Mouse (Mus musculus): ENCODE measurements around the gene Flt4. TPM values are rescaled to one million over a fixed set of nuclear protein-coding genes. Genes with fewer than 3 reads are reported as not detected.

The Flt4 gene
- polyA plus RNA-seq, 1 experiment = 0.01 TPM

DNA sequence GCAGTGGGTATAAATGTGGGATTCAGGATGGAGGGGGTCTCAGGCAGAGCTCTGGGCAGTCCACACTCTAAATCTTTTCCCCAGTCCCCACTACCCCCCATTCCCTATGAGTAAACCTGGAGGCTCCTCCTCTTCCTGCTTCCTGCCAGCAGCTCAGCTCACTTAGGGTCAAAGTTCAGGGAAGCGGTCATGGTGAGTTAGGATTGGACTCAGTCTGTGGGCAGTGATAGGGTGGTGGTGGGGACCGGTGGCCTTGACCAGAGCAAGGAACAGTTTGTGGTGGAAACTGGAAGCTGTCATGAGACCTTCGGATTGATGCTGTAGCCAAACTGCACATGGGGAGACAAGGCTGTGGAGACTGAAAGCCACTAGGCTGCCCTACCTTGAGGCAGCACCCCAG is 15.1 kb downstream of the Flt4 start:
- no peak for TF ChIP-seq SRF (IDR thresholded peaks at IDR 0.05; ENCODE audit: control insufficient read depth, insufficient read length, low read depth)
- TF ChIP-seq CEBPB (IDR thresholded peaks at IDR 0.05; ENCODE audit: insufficient read depth, poor library complexity, severe bottlenecking) = no peak
- no peaks in the 10 kb centered on the region for H3K27me3 ChIP-seq (ENCODE audit: control insufficient read depth, insufficient read depth, insufficient read length)
- no peak overlapping the region for H3K4me2 ChIP-seq (ENCODE audit: low read depth)
- no peaks in the 10 kb centered on the region for H3K36me3 ChIP-seq (ENCODE audit: control insufficient read depth, insufficient read depth)
- no peak overlapping the region for H3ac ChIP-seq (ENCODE audit: control insufficient read depth, insufficient read length)
- H3K79me2 ChIP-seq (ENCODE audit: control insufficient read depth, insufficient read depth) = no peaks in the 10 kb centered on the region
- no peak overlapping the region for H3K4me3 ChIP-seq

DNA sequence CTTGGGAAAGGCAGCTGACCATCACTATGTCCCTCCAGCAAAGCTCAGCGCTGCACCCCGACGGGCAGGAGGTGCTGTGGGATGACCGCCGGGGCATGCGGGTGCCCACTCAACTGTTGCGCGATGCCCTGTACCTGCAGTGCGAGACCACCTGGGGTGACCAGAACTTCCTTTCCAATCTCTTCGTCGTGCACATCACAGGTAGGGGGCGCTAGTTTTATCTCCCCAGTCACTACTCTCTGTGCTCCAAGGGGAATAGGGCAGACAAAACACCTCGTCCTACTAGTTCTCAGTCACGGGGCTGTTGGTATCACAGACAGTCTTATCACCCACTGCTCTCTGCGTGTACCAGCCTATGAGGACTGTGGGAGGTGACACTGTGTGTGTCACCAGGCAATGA is 16.8 kb downstream of the Flt4 start:
- Histone ChIP-seq H3ac (ENCODE audit: control insufficient read depth, insufficient read length) (no peak overlapping the region), H3K36me3 (ENCODE audit: control insufficient read depth, insufficient read depth) (no peaks in the 10 kb centered on the region), H3K4me3 (no peak overlapping the region), H3K79me2 (ENCODE audit: control insufficient read depth, insufficient read depth) (no peaks in the 10 kb centered on the region), H3K27me3 (ENCODE audit: control insufficient read depth, insufficient read depth, insufficient read length) (peaks cover 5% of the 10 kb centered on the region), H3K4me2 (ENCODE audit: low read depth) (no peak overlapping the region)
- TF ChIP-seq POLR2AphosphoS2 (IDR thresholded peaks at IDR 0.05; ENCODE audit: insufficient read length, low read depth) (no peak), CEBPB (IDR thresholded peaks at IDR 0.05; ENCODE audit: insufficient read depth, poor library complexity, severe bottlenecking) (no peak), TCF3 (IDR thresholded peaks at IDR 0.05; ENCODE audit: insufficient read length, low read depth) (no peak), USF1 (IDR thresholded peaks at IDR 0.05; ENCODE audit: low read depth) (no peak), SRF (IDR thresholded peaks at IDR 0.05; ENCODE audit: control insufficient read depth, insufficient read length, low read depth) (no peak), MAX (IDR thresholded peaks at IDR 0.05; ENCODE audit: low read depth) (no peak), POLR2A (IDR thresholded peaks at IDR 0.05; ENCODE audit: insufficient read length, low read depth) (no peak), TCF12 (IDR thresholded peaks at IDR 0.05; ENCODE audit: insufficient read depth, poor library complexity, severe bottlenecking) (no peak), MYOG (IDR thresholded peaks at IDR 0.05; ENCODE audit: control insufficient read depth in 1 of 3, insufficient read depth in 1 of 3, insufficient read length in 2 of 3, low read depth in 2 of 3) (no peak), REST (IDR thresholded peaks at IDR 0.05; ENCODE audit: insufficient read depth, insufficient read length) (no peak)

DNA sequence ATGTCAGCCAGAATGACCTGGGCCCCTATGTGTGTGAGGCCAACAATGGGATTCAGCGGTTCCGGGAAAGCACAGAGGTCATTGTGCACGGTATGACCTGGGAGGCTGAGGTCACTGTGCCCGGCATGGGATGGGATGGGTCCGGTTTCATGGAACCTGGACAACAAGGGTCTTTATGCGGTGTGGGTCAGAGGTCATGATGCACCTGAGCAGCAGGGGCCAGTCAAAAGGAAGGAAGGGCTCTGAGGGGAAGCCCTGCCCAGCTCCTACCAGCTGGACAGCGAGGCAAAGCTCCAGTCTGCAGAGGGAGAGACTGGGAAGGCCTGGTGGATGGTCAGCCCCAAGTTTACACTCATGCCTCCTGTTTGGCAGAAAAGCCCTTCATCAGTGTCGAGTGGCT is 17.7 kb downstream of the Flt4 start:
- Histone ChIP-seq H3ac (ENCODE audit: control insufficient read depth, insufficient read length) (no peak overlapping the region), H3K27me3 (ENCODE audit: control insufficient read depth, insufficient read depth, insufficient read length) (peaks cover 9% of the 10 kb centered on the region), H3K36me3 (ENCODE audit: control insufficient read depth, insufficient read depth) (no peaks in the 10 kb centered on the region), H3K4me2 (ENCODE audit: low read depth) (no peak overlapping the region), H3K79me2 (ENCODE audit: control insufficient read depth, insufficient read depth) (no peaks in the 10 kb centered on the region), H3K4me3 (no peak overlapping the region)
- TF ChIP-seq USF1 (IDR thresholded peaks at IDR 0.05; ENCODE audit: low read depth) (no peak), MYOD1 (IDR thresholded peaks at IDR 0.05; ENCODE audit: control insufficient read depth in 1 of 3, insufficient read length in 2 of 3, low read depth in 2 of 3) (no peak), MAX (IDR thresholded peaks at IDR 0.05; ENCODE audit: low read depth) (no peak), CEBPB (IDR thresholded peaks at IDR 0.05; ENCODE audit: insufficient read depth, poor library complexity, severe bottlenecking) (no peak), SRF (IDR thresholded peaks at IDR 0.05; ENCODE audit: control insufficient read depth, insufficient read length, low read depth) (no peak), TCF12 (IDR thresholded peaks at IDR 0.05; ENCODE audit: insufficient read depth, poor library complexity, severe bottlenecking) (no peak), REST (IDR thresholded peaks at IDR 0.05; ENCODE audit: insufficient read depth, insufficient read length) (no peak), MYOG (IDR thresholded peaks at IDR 0.05; ENCODE audit: control insufficient read depth in 1 of 3, insufficient read depth in 1 of 3, insufficient read length in 2 of 3, low read depth in 2 of 3) (no peak), E2F4 (IDR thresholded peaks at IDR 0.05; ENCODE audit: insufficient read depth) (no peak), POLR2AphosphoS2 (IDR thresholded peaks at IDR 0.05; ENCODE audit: insufficient read length, low read depth) (no peak), TCF3 (IDR thresholded peaks at IDR 0.05; ENCODE audit: insufficient read length, low read depth) (no peak), POLR2A (IDR thresholded peaks at IDR 0.05; ENCODE audit: insufficient read length, low read depth) (no peak)

- Histone ChIP-seq H3K79me2 (ENCODE audit: control insufficient read depth, insufficient read depth) (no peaks in the 10 kb centered on the region), H3K4me3 (no peak overlapping the region), H3K36me3 (ENCODE audit: control insufficient read depth, insufficient read depth) (no peaks in the 10 kb centered on the region), H3K27me3 (ENCODE audit: control insufficient read depth, insufficient read depth, insufficient read length) (peaks cover 20% of the 10 kb centered on the region), H3ac (ENCODE audit: control insufficient read depth, insufficient read length) (no peak overlapping the region), H3K4me2 (ENCODE audit: low read depth) (no peak overlapping the region)
- TF ChIP-seq MYOG (IDR thresholded peaks at IDR 0.05; ENCODE audit: control insufficient read depth in 1 of 3, insufficient read depth in 1 of 3, insufficient read length in 2 of 3, low read depth in 2 of 3) (no peak), TCF12 (IDR thresholded peaks at IDR 0.05; ENCODE audit: insufficient read depth, poor library complexity, severe bottlenecking) (no peak), USF1 (IDR thresholded peaks at IDR 0.05; ENCODE audit: low read depth) (no peak), SRF (IDR thresholded peaks at IDR 0.05; ENCODE audit: control insufficient read depth, insufficient read length, low read depth) (no peak), REST (IDR thresholded peaks at IDR 0.05; ENCODE audit: insufficient read depth, insufficient read length) (no peak), POLR2A (IDR thresholded peaks at IDR 0.05; ENCODE audit: insufficient read length, low read depth) (no peak), MAX (IDR thresholded peaks at IDR 0.05; ENCODE audit: low read depth) (no peak), CEBPB (IDR thresholded peaks at IDR 0.05; ENCODE audit: insufficient read depth, poor library complexity, severe bottlenecking) (no peak), MYOD1 (IDR thresholded peaks at IDR 0.05; ENCODE audit: control insufficient read depth in 1 of 3, insufficient read length in 2 of 3, low read depth in 2 of 3) (no peak), POLR2AphosphoS2 (IDR thresholded peaks at IDR 0.05; ENCODE audit: insufficient read length, low read depth) (no peak), TCF3 (IDR thresholded peaks at IDR 0.05; ENCODE audit: insufficient read length, low read depth) (no peak), E2F4 (IDR thresholded peaks at IDR 0.05; ENCODE audit: insufficient read depth) (no peak)
Observed at GRCm38 (mm10) chr11:49631154-49631553, 22.1 kb downstream of the Flt4 start.

GRCm38 (mm10) chr11:49632256-49632655 is 23.2 kb downstream of the Flt4 start:
- Histone ChIP-seq H3K27me3 (ENCODE audit: control insufficient read depth, insufficient read depth, insufficient read length) (peaks cover 26% of the 10 kb centered on the region), H3K4me3 (no peak overlapping the region), H3K79me2 (ENCODE audit: control insufficient read depth, insufficient read depth) (no peaks in the 10 kb centered on the region), H3K36me3 (ENCODE audit: control insufficient read depth, insufficient read depth) (no peaks in the 10 kb centered on the region), H3K4me2 (ENCODE audit: low read depth) (no peak overlapping the region), H3ac (ENCODE audit: control insufficient read depth, insufficient read length) (no peak overlapping the region)
- TF ChIP-seq TCF3 (IDR thresholded peaks at IDR 0.05; ENCODE audit: insufficient read length, low read depth) (no peak), E2F4 (IDR thresholded peaks at IDR 0.05; ENCODE audit: insufficient read depth) (no peak), MYOD1 (IDR thresholded peaks at IDR 0.05; ENCODE audit: control insufficient read depth in 1 of 3, insufficient read length in 2 of 3, low read depth in 2 of 3) (no peak), POLR2AphosphoS2 (IDR thresholded peaks at IDR 0.05; ENCODE audit: insufficient read length, low read depth) (no peak), POLR2A (IDR thresholded peaks at IDR 0.05; ENCODE audit: insufficient read length, low read depth) (no peak), SRF (IDR thresholded peaks at IDR 0.05; ENCODE audit: control insufficient read depth, insufficient read length, low read depth) (no peak), CEBPB (IDR thresholded peaks at IDR 0.05; ENCODE audit: insufficient read depth, poor library complexity, severe bottlenecking) (no peak), REST (IDR thresholded peaks at IDR 0.05; ENCODE audit: insufficient read depth, insufficient read length) (no peak)
